Mouse (Mus musculus): ENCODE results near the gene Pgam2.
A peak's percentile ranks its signal among the peaks of the same experiment; 100 is the strongest.

The Pgam2 gene

GRCm38 (mm10) chr11:5805711-5806110, 2.2 kb upstream of the Pgam2 start:
- DNase-seq: no peak

- DNase-seq: no peak
Measured at GRCm38 (mm10) chr11:5804174-5804573, 641 bp upstream of the Pgam2 start.

GRCm38 (mm10) chr11:5802457-5803217, 896 bp downstream of the Pgam2 start:
- no peak for DNase-seq

- DNase-seq: no peak
Measured at GRCm38 (mm10) chr11:5802005-5802404, 1.5 kb downstream of the Pgam2 start.

- DNase-seq: no peak
Measured at GRCm38 (mm10) chr11:5801511-5801910, 2.0 kb downstream of the Pgam2 start.

- no peak for DNase-seq
Measured at GRCm38 (mm10) chr11:5799621-5800490, 3.7 kb downstream of the Pgam2 start.

GRCm38 (mm10) chr11:5797928-5798327, 5.6 kb downstream of the Pgam2 start:
- no peak for DNase-seq

- DNase-seq: no peak
Measured at GRCm38 (mm10) chr11:5797371-5797770, 6.2 kb downstream of the Pgam2 start.

- no peak for DNase-seq
Measured at GRCm38 (mm10) chr11:5796939-5797338, 6.6 kb downstream of the Pgam2 start.

- DNase-seq: no peak
Measured at GRCm38 (mm10) chr11:5795706-5796105, 7.8 kb downstream of the Pgam2 start.

GRCm38 (mm10) chr11:5795290-5795689, 8.2 kb downstream of the Pgam2 start:
- DNase-seq: no peak

- DNase-seq: no peak
Measured at GRCm38 (mm10) chr11:5790431-5790830, 13.1 kb downstream of the Pgam2 start.

- no peak for DNase-seq
Measured at GRCm38 (mm10) chr11:5789754-5790333, 13.7 kb downstream of the Pgam2 start.

GRCm38 (mm10) chr11:5789071-5789753, 14.3 kb downstream of the Pgam2 start:
- DNase-seq: no peak

GRCm38 (mm10) chr11:5788056-5789014, 15.2 kb downstream of the Pgam2 start, which contains the start of gene Dbnl:
Dbnl (plus strand) TSS chr11:5788488.
- peak; percentile 90 for DNase-seq

GRCm38 (mm10) chr11:5787671-5788055, 15.9 kb downstream of the Pgam2 start:
- no peak for DNase-seq

GRCm38 (mm10) chr11:5785732-5786131, 17.8 kb downstream of the Pgam2 start:
- no peak for DNase-seq

- no peak for DNase-seq
Measured at GRCm38 (mm10) chr11:5782199-5782944, 21.2 kb downstream of the Pgam2 start.

- DNase-seq: no peak
Measured at GRCm38 (mm10) chr11:5780035-5780499, 23.5 kb downstream of the Pgam2 start.

- DNase-seq: no peak
Measured at GRCm38 (mm10) chr11:5778481-5778880, 25.1 kb downstream of the Pgam2 start.

- no peak for DNase-seq
Measured at GRCm38 (mm10) chr11:5766019-5766418, 37.5 kb downstream of the Pgam2 start.
